ENCODE assay signal across 11 mouse cellular contexts in the genomic region with DNA sequence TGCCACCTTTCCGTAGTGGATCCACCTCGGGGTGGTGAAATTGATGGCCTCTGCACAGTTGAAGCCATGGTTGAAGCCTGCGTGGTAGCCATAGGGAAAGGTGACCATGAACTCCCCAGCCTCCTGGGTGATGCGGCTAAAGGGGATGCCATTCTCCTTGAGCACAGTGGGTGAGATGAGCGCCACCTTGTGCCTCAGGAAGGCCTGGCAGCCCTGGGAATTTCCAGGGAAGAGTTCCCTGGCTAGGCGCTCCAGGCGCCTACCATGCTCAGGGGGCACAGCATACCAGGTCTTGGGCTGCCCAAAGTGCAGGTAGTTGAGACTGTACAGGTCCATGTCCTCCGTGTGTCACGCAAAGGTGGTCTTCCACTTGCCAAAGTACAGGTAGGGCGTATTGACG.
DNase-seq lines count a peak whose midpoint lies in the region; ATAC-seq and TF ChIP-seq lines count a peak whose summit lies in the region.
"Had no signal": no experiment of that assay in that cellular context is flagged by ENCODE, and none has a peak within 500 bp of the region (broad histone marks: within the 10 kb centered on the region; RNA-seq: fewer than 3 reads in every experiment).

No protein-coding gene starts in this region.

- no peaks in the 10 kb centered on the region for H3K27me3 ChIP-seq in kidney, adult 2 months (replicated peaks; ENCODE audit: control insufficient read depth, insufficient read depth, low read length)
- no peaks in the 10 kb centered on the region for H3K27me3 ChIP-seq in liver, embryonic 16.5 days (ENCODE audit: control insufficient read depth, insufficient read depth, low read depth, low read length)
- H3K27me3 ChIP-seq: liver, embryonic 13.5 days had no signal

- H3K4me3 ChIP-seq in kidney, adult 2 months (ENCODE audit: insufficient read depth, low read depth, low read length): no peak overlapping the region
- no peak overlapping the region for H3K4me3 ChIP-seq in liver, embryonic 16.5 days (ENCODE audit: low read depth, low read length)
- H3K4me3 ChIP-seq: liver, embryonic 13.5 days had no signal

- no peak overlapping the region for H3K4me2 ChIP-seq in liver, embryonic 16.5 days (ENCODE audit: low read depth, low read length)
- H3K4me2 ChIP-seq: liver, embryonic 13.5 days had no signal

- H3K4me1 ChIP-seq in kidney, adult 2 months (ENCODE audit: control insufficient read depth, insufficient read depth, low read length): no peaks in the 10 kb centered on the region
- no peaks in the 10 kb centered on the region for H3K4me1 ChIP-seq in liver, embryonic 16.5 days (ENCODE audit: control insufficient read depth, low read depth, low read length)

- H3K27ac ChIP-seq in kidney, adult 2 months (ENCODE audit: insufficient read depth, low read depth, low read length): no peak overlapping the region
- no peak overlapping the region for H3K27ac ChIP-seq in liver, embryonic 16.5 days (ENCODE audit: low read length)
- H3K27ac ChIP-seq: liver, embryonic 13.5 days had no signal

- no peak overlapping the region for H3K9ac ChIP-seq in liver, embryonic 16.5 days (ENCODE audit: low read depth, low read length)
- H3K9ac ChIP-seq: liver, embryonic 13.5 days had no signal

- TF ChIP-seq CTCF in kidney, adult 2 months (conservative IDR thresholded peaks at IDR 0.05; ENCODE audit: insufficient read depth, insufficient read length, low read depth, low read length): peak; percentile 57

- no peaks in the 10 kb centered on the region for H3K9me3 ChIP-seq in liver, embryonic 16.5 days (replicated peaks; ENCODE audit: control insufficient read depth, low read length)
- H3K9me3 ChIP-seq: liver, embryonic 13.5 days had no signal

- ATAC-seq in liver, embryonic 16.5 days (ENCODE audit: low read depth): peak; percentile 5; the same call in 1 of the 2 replicates
- ATAC-seq in activated CD4-positive, CD25-positive, alpha-beta regulatory T cell, adult 4 months: no peak
- ATAC-seq: forebrain, embryonic 14.5 days had no signal

- no peaks in the 10 kb centered on the region for H3K36me3 ChIP-seq in kidney, adult 2 months (ENCODE audit: control insufficient read depth, insufficient read depth, low read length)
- no peaks in the 10 kb centered on the region for H3K36me3 ChIP-seq in liver, embryonic 16.5 days (ENCODE audit: control insufficient read depth, insufficient read depth)
- H3K36me3 ChIP-seq: liver, embryonic 13.5 days had no signal

- WGBS in kidney, adult 2 months: 70% methylated on average over 11 of the region's 11 CpGs
- 52% methylated on average over 11 of the region's 11 CpGs for WGBS in liver, embryonic 16.5 days (ENCODE audit: insufficient replicate concordance)

- TF ChIP-seq POLR2A in kidney, adult 2 months (IDR thresholded peaks at IDR 0.05; ENCODE audit: low read depth, low read length): no peak

- no peak for DNase-seq in kidney, adult 2 months
- DNase-seq in kidney, postnatal 25 days: no peak
- DNase-seq in ES-CJ7 (ENCODE audit: low read depth, low spot score): peak; percentile 50
- DNase-seq in adrenal gland, adult 2 months: peak; percentile 46
- no peak for DNase-seq in Muller cell, postnatal 12 days (ENCODE audit: inconsistent ontology term)
- DNase-seq: cerebellum, postnatal 10 days; kidney, postnatal 4 days; liver, embryonic 13.5 days had no signal

Comparison
In these comparisons a context has a peak if more than half of its experiments do, and no peak if none do; other contexts are left out.
1. DNase-seq: peak in ES-CJ7 (single experiment) and adrenal gland, adult 2 months (single experiment); none in kidney, adult 2 months (single experiment), kidney, postnatal 25 days (0 of 2) and Muller cell, postnatal 12 days (single experiment).